Mouse (Mus musculus) liver, postnatal 0 days (tissue): ENCODE data around the gene Hoxa13.

ENCODE experiments used
- CTCF ChIP-seq: sonication (generic); IDR thresholded peaks from 2 replicates; pipeline ENCODE4 v1.5.1; 2016; ENCODE audit warnings: antibody characterized with exemption, low read depth
- EP300 ChIP-seq: IDR thresholded peaks from 2 replicates; pipeline ENCODE4 v1.6.1; 2016; ENCODE audit warnings: antibody characterized with exemption, low read depth, mild to moderate bottlenecking

GRCm38 (mm10) chr6:52252016-52252774 lies 8.5 kb downstream of the Hoxa13 start:
- no peak for TF ChIP-seq CTCF
- TF ChIP-seq EP300 = no peak
